Mouse (Mus musculus) adrenal gland (tissue): ENCODE data around the gene Gm10392.

Experiments used
- intact Hi-C: fragments of 180-260 bp; cut with DNase I; formaldehyde crosslinking; loops from one replicate; pipeline ENCODE4 v1.15.1; 2025

Gene Gm10392

GRCm38 (mm10) chr11:77492911-77493332, 26.1 kb downstream of the Gm10392 start:
- intact Hi-C loops, result no loop called here

- intact Hi-C loops, result no loop called here
Measured at GRCm38 (mm10) chr11:77492311-77492871, 26.6 kb downstream of the Gm10392 start.

GRCm38 (mm10) chr11:77491502-77492291, 27.3 kb downstream of the Gm10392 start:
- intact Hi-C loops, result no loop called here

GRCm38 (mm10) chr11:77491123-77491501, 27.9 kb downstream of the Gm10392 start:
- intact Hi-C loops, result no loop called here

- intact Hi-C loops, result no loop called here
Measured at GRCm38 (mm10) chr11:77490451-77490850, 28.5 kb downstream of the Gm10392 start.

- intact Hi-C loops, result no loop called here
Measured at GRCm38 (mm10) chr11:77489591-77490235, 29.3 kb downstream of the Gm10392 start, which contains the start of gene Ankrd13b. Gene Ankrd13b (minus strand): TSS chr11:77489678.

- intact Hi-C loops, result no loop called here
Measured at GRCm38 (mm10) chr11:77488771-77489581, 30.0 kb downstream of the Gm10392 start.

GRCm38 (mm10) chr11:77486798-77487197, 32.2 kb downstream of the Gm10392 start:
- intact Hi-C loops, result no loop called here

- intact Hi-C loops, result no loop called here
Measured at GRCm38 (mm10) chr11:77485229-77485628, 33.8 kb downstream of the Gm10392 start.

- intact Hi-C loops, result no loop called here
Measured at GRCm38 (mm10) chr11:77483510-77484255, 35.3 kb downstream of the Gm10392 start.

GRCm38 (mm10) chr11:77483043-77483442, 36.0 kb downstream of the Gm10392 start:
- intact Hi-C loops, result no loop called here

- intact Hi-C loops, result no loop called here
Measured at GRCm38 (mm10) chr11:77476895-77477294, 42.1 kb downstream of the Gm10392 start.

- intact Hi-C loops, result no loop called here
Measured at GRCm38 (mm10) chr11:77476216-77476615, 42.8 kb downstream of the Gm10392 start.

GRCm38 (mm10) chr11:77472775-77473174, 46.2 kb downstream of the Gm10392 start:
- intact Hi-C loops, result no loop called here

- intact Hi-C loops, result no loop called here
Measured at GRCm38 (mm10) chr11:77471407-77471806, 47.6 kb downstream of the Gm10392 start.

- intact Hi-C loops, result no loop called here
Measured at GRCm38 (mm10) chr11:77468397-77468796, 50.6 kb downstream of the Gm10392 start.

- intact Hi-C loops, result no loop called here
Measured at GRCm38 (mm10) chr11:77467784-77468183, 51.2 kb downstream of the Gm10392 start.

GRCm38 (mm10) chr11:77467157-77467556, 51.8 kb downstream of the Gm10392 start:
- intact Hi-C loops, result no loop called here
